Mouse (Mus musculus): Measurements from ENCODE around the gene Spata4. TPM values are rescaled to one million over a fixed set of nuclear protein-coding genes. Genes with fewer than 3 reads are reported as not detected.

Spata4 gene
- polyA plus RNA-seq (2015; fragmentation: Nextera tagmentation; extraction: Ambion mirVana): not detected in 2 replicates

- H3K27me3 ChIP-seq (ENCODE audit: insufficient read depth, low read length): no peaks in the 10 kb centered on the region
- WGBS: 5% methylated on average over 21 of the region's 21 CpGs
- no peaks in the 10 kb centered on the region for H3K36me3 ChIP-seq (ENCODE audit: insufficient read depth, low read length)
- H3K4me2 ChIP-seq (replicated peaks; ENCODE audit: low read depth, low read length): peak within 1 kb of the TSS; percentile 73
- H3K9ac ChIP-seq (replicated peaks; ENCODE audit: low read length): peak within 1 kb of the TSS; percentile 55
- no peaks in the 10 kb centered on the region for H3K9me3 ChIP-seq (ENCODE audit: low read length)
- peaks cover 6% of the 10 kb centered on the region; the same call in 1 of the 2 replicates for H3K4me1 ChIP-seq (ENCODE audit: insufficient read depth, low read length)
- ATAC-seq (ENCODE audit: low FRiP score, low TSS enrichment): peak; percentile 90
- H3K4me3 ChIP-seq (ENCODE audit: low read length): peak within 1 kb of the TSS; percentile 44
- H3K27ac ChIP-seq (ENCODE audit: low read length): no peak within 1 kb of the TSS
These were observed at the start of gene Spata4 for GRCm38 (mm10) chr8:54600671-54601251. Spata4 (plus strand) TSS chr8:54600781.

DNA sequence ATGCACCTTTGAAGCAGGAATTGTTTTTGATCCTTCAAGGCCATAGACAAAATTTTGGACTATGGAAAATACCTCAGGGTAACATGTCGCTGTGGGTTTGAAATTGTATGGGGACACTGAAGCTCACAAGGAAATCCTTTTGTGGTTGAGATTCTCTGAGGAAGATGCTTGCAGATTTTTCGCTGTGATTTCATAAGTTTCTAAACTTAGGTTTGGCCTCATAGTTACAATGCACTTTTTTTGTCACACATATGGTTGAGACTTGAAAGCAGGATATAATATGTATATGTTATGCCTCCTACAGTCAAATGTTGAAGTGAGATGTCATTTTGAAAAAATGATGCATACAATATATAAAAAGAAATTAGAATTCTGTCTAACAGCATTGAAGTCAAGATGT is 45.7 kb upstream of the Spata4 start:
- WGBS: 90% methylated on average over 2 of the region's 2 CpGs
- Histone ChIP-seq H3K9ac (replicated peaks; ENCODE audit: low read length) (no peak overlapping the region), H3K4me3 (ENCODE audit: low read length) (no peak overlapping the region), H3K4me1 (ENCODE audit: insufficient read depth, low read length) (no peaks in the 10 kb centered on the region), H3K9me3 (ENCODE audit: low read length) (no peaks in the 10 kb centered on the region), H3K27me3 (ENCODE audit: insufficient read depth, low read length) (no peaks in the 10 kb centered on the region), H3K27ac (ENCODE audit: low read length) (no peak overlapping the region), H3K36me3 (ENCODE audit: insufficient read depth, low read length) (no peaks in the 10 kb centered on the region), H3K4me2 (replicated peaks; ENCODE audit: low read depth, low read length) (no peak overlapping the region)
- ATAC-seq (ENCODE audit: low FRiP score, low TSS enrichment): no peak

DNA sequence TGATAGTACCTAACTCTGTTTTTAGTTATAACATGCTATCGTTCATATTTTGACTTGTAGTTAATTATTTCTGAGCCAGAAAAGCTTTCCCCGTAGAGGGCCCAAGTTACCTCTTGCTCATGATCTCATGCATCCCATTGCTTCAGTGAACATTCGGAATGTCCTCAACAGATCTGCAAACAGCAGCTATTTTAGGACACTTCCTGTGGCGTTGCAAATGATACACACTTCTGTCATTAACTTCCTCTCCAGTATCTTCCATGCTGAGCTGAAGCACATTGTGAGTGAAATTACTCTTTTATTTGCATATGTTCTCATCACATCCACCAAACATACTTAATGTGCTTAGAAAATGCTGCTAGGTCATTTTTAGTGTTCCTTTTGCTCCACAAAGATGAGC is 38.4 kb upstream of the Spata4 start:
- Histone ChIP-seq H3K4me2 (replicated peaks; ENCODE audit: low read depth, low read length) (no peak overlapping the region), H3K9ac (replicated peaks; ENCODE audit: low read length) (no peak overlapping the region), H3K27me3 (ENCODE audit: insufficient read depth, low read length) (no peaks in the 10 kb centered on the region), H3K4me3 (ENCODE audit: low read length) (no peak overlapping the region), H3K4me1 (ENCODE audit: insufficient read depth, low read length) (peaks cover 6% of the 10 kb centered on the region; the same call in 1 of the 2 replicates), H3K9me3 (ENCODE audit: low read length) (no peaks in the 10 kb centered on the region), H3K27ac (ENCODE audit: low read length) (no peak overlapping the region), H3K36me3 (ENCODE audit: insufficient read depth, low read length) (no peaks in the 10 kb centered on the region)
- 54% methylated on average over 4 of the region's 4 CpGs for WGBS
- ATAC-seq (ENCODE audit: low FRiP score, low TSS enrichment): no peak

- no peak overlapping the region for H3K4me3 ChIP-seq (ENCODE audit: low read length)
- 97% methylated on average over 1 of the region's 1 CpGs for WGBS
- ATAC-seq (ENCODE audit: low FRiP score, low TSS enrichment): no peak
- H3K4me1 ChIP-seq (ENCODE audit: insufficient read depth, low read length): peaks cover 6% of the 10 kb centered on the region; the same call in 1 of the 2 replicates
- no peaks in the 10 kb centered on the region for H3K27me3 ChIP-seq (ENCODE audit: insufficient read depth, low read length)
- H3K4me2 ChIP-seq (replicated peaks; ENCODE audit: low read depth, low read length): no peak overlapping the region
- H3K36me3 ChIP-seq (ENCODE audit: insufficient read depth, low read length): no peaks in the 10 kb centered on the region
- no peak overlapping the region for H3K27ac ChIP-seq (ENCODE audit: low read length)
- no peaks in the 10 kb centered on the region for H3K9me3 ChIP-seq (ENCODE audit: low read length)
- no peak overlapping the region for H3K9ac ChIP-seq (replicated peaks; ENCODE audit: low read length)
These were observed 35.4 kb upstream of the Spata4 start for GRCm38 (mm10) chr8:54565181-54565580.

- Histone ChIP-seq H3K4me3 (ENCODE audit: low read length) (no peak overlapping the region), H3K9me3 (ENCODE audit: low read length) (no peaks in the 10 kb centered on the region), H3K27me3 (ENCODE audit: insufficient read depth, low read length) (no peaks in the 10 kb centered on the region), H3K27ac (ENCODE audit: low read length) (no peak overlapping the region), H3K36me3 (ENCODE audit: insufficient read depth, low read length) (no peaks in the 10 kb centered on the region), H3K9ac (replicated peaks; ENCODE audit: low read length) (no peak overlapping the region), H3K4me1 (ENCODE audit: insufficient read depth, low read length) (peaks cover 6% of the 10 kb centered on the region; the same call in 1 of the 2 replicates), H3K4me2 (replicated peaks; ENCODE audit: low read depth, low read length) (no peak overlapping the region)
- ATAC-seq (ENCODE audit: low FRiP score, low TSS enrichment): no peak
- 86% methylated on average over 7 of the region's 7 CpGs for WGBS
These were observed 34.8 kb upstream of the Spata4 start for GRCm38 (mm10) chr8:54565603-54566260.

- Histone ChIP-seq H3K4me3 (ENCODE audit: low read length) (no peak overlapping the region), H3K9ac (replicated peaks; ENCODE audit: low read length) (no peak overlapping the region), H3K4me1 (ENCODE audit: insufficient read depth, low read length) (peaks cover 3% of the 10 kb centered on the region; the same call in 1 of the 2 replicates), H3K4me2 (replicated peaks; ENCODE audit: low read depth, low read length) (no peak overlapping the region), H3K27ac (ENCODE audit: low read length) (no peak overlapping the region), H3K27me3 (ENCODE audit: insufficient read depth, low read length) (no peaks in the 10 kb centered on the region), H3K9me3 (ENCODE audit: low read length) (no peaks in the 10 kb centered on the region), H3K36me3 (ENCODE audit: insufficient read depth, low read length) (no peaks in the 10 kb centered on the region)
- 75% methylated on average over 2 of the region's 2 CpGs for WGBS
- ATAC-seq (ENCODE audit: low FRiP score, low TSS enrichment): no peak
These were observed 33.4 kb upstream of the Spata4 start for GRCm38 (mm10) chr8:54567168-54567567.

DNA sequence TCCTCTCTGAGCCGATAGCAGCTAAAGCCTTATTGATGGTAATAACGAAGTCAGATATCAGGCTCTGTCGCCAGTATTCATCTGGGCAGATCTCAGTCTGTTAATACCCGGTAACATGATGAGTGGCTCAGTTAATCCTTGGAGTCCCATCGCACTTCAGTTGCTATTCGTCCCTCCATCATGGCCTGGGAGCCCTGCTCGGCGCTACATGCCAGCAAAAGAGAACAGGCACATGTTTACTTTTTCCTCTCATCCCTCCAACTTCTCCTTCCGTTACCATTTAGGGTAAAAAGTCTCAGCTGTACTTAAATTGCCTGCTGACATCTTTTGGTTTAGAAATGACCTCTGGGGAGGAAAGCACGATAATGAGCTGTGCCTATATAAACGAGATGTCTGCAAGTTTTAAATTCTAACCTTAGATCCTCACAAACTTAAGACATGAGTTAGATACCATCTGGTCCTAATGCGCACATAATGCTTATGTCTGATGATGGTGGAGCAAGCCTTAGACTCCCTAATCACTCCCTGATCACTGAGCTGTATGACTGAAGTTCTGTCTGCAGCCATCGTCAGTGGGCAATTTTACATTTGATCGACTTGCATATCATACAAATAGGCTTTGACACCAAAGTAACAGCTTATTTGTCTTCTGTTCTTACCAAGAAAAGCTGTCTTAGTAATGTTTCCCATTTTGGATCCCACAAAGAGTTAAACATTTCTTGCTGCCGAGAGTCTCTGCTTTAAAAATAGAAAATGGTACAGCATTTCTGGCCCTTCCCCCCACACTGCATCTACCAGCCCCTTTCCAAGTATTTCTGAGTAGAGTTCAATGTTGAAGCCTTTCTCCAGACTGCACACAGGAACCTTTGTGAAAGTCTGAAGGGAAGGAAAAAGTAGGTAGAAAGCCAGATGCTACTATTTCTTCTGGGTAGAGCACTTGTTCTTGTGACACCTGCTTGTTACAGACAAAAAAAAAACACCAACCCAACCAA is 29.7 kb upstream of the Spata4 start:
- Histone ChIP-seq H3K27ac (ENCODE audit: low read length) (no peak overlapping the region), H3K9ac (replicated peaks; ENCODE audit: low read length) (no peak overlapping the region), H3K4me3 (ENCODE audit: low read length) (no peak overlapping the region), H3K36me3 (ENCODE audit: insufficient read depth, low read length) (no peaks in the 10 kb centered on the region), H3K4me2 (replicated peaks; ENCODE audit: low read depth, low read length) (no peak overlapping the region), H3K9me3 (ENCODE audit: low read length) (no peaks in the 10 kb centered on the region), H3K4me1 (ENCODE audit: insufficient read depth, low read length) (no peaks in the 10 kb centered on the region), H3K27me3 (ENCODE audit: insufficient read depth, low read length) (no peaks in the 10 kb centered on the region)
- 57% methylated on average over 15 of the region's 15 CpGs for whole genome bisulfite sequencing
- ATAC-seq (ENCODE audit: low FRiP score, low TSS enrichment): no peak

DNA sequence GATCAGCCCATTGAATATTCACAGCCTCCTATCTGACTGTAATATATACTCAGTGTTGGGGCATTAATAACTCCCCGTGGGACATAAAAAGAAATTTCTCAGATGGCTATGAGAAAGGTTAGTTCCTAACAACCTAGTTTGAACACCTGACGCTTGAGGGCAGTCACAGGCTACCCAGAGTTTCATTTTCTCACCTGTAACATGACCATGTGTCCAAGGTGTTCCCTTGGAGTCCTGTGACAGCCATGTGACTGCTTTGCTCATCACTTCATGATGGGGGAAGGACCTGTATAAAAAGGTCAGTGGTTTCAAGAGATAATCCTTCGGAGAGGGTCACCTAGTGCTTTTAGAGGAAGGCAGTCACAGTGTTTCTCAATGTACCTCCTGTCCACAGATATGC is 19.1 kb upstream of the Spata4 start:
- Histone ChIP-seq H3K9ac (replicated peaks; ENCODE audit: low read length) (no peak overlapping the region), H3K4me3 (ENCODE audit: low read length) (no peak overlapping the region), H3K4me2 (replicated peaks; ENCODE audit: low read depth, low read length) (no peak overlapping the region), H3K4me1 (ENCODE audit: insufficient read depth, low read length) (no peaks in the 10 kb centered on the region), H3K27ac (ENCODE audit: low read length) (no peak overlapping the region), H3K9me3 (ENCODE audit: low read length) (no peaks in the 10 kb centered on the region), H3K36me3 (ENCODE audit: insufficient read depth, low read length) (no peaks in the 10 kb centered on the region), H3K27me3 (ENCODE audit: insufficient read depth, low read length) (no peaks in the 10 kb centered on the region)
- WGBS: 85% methylated on average over 3 of the region's 3 CpGs
- no peak for ATAC-seq (ENCODE audit: low FRiP score, low TSS enrichment)

GRCm38 (mm10) chr8:54582886-54583285 is 17.7 kb upstream of the Spata4 start:
- no peak overlapping the region for H3K4me3 ChIP-seq (ENCODE audit: low read length)
- H3K9me3 ChIP-seq (ENCODE audit: low read length): 0 out of 2 replicates have a peak, but pooled peaks cover 2% of the 10 kb centered on the region
- no peak overlapping the region for H3K4me2 ChIP-seq (replicated peaks; ENCODE audit: low read depth, low read length)
- 20% methylated on average over 1 of the region's 1 CpGs for WGBS
- no peak overlapping the region for H3K9ac ChIP-seq (replicated peaks; ENCODE audit: low read length)
- no peaks in the 10 kb centered on the region for H3K36me3 ChIP-seq (ENCODE audit: insufficient read depth, low read length)
- no peaks in the 10 kb centered on the region for H3K4me1 ChIP-seq (ENCODE audit: insufficient read depth, low read length)
- H3K27me3 ChIP-seq (ENCODE audit: insufficient read depth, low read length): no peaks in the 10 kb centered on the region
- no peak for ATAC-seq (ENCODE audit: low FRiP score, low TSS enrichment)
- no peak overlapping the region for H3K27ac ChIP-seq (ENCODE audit: low read length)

Data from kidney, embryonic 16.5 days (tissue).